Mouse (Mus musculus): ENCODE results near the gene Narf. TPM values are rescaled to one million over a fixed set of nuclear protein-coding genes. Genes with fewer than 3 reads are reported as not detected.

Gene Narf
- polyA plus RNA-seq, 1 experiment from 2014 or later, result 58.0 TPM

- H3K4me3 ChIP-seq (ENCODE audit: control insufficient read depth in 1 of 2, insufficient read depth in 1 of 2, low read depth in 1 of 2, low read length in 2 of 2), result no peak overlapping the region
- H3K36me3 ChIP-seq (ENCODE audit: control insufficient read depth, insufficient read depth, low read length), result no peaks in the 10 kb centered on the region; the same call in 1 of the 2 replicates
- peaks cover 2 to 16% of the 10 kb centered on the region in 2 experiments; a peak in 2 of 4 replicates for H3K4me1 ChIP-seq (ENCODE audit: control insufficient read depth in 2 of 2, insufficient read depth in 2 of 2, low read length in 2 of 2)
- no peaks in the 10 kb centered on the region for H3K9me3 ChIP-seq (ENCODE audit: control insufficient read depth, low read length)
- H3K27ac ChIP-seq (replicated peaks in 1 of 2; ENCODE audit: control insufficient read depth in 1 of 2, insufficient read depth in 1 of 2, low read depth in 2 of 2, low read length in 2 of 2), result no peak overlapping the region
- no peak for ATAC-seq (ENCODE audit: insufficient number of reproducible peaks, insufficient read depth, low FRiP score, low read depth)
- WGBS, result 39% methylated on average over 11 of the region's 11 CpGs
- no peak overlapping the region for H3K9ac ChIP-seq (ENCODE audit: low read length)
- no peak overlapping the region for H3K4me2 ChIP-seq (ENCODE audit: low read length)
- no peaks in the 10 kb centered on the region for H3K27me3 ChIP-seq (ENCODE audit: control insufficient read depth, insufficient read depth, low read length)
Measured at GRCm38 (mm10) chr11:121201436-121202198, 35.4 kb upstream of the Narf start.

GRCm38 (mm10) chr11:121203859-121204160 is 33.2 kb upstream of the Narf start:
- Histone ChIP-seq H3K27ac (replicated peaks in 1 of 2; ENCODE audit: control insufficient read depth in 1 of 2, insufficient read depth in 1 of 2, low read depth in 2 of 2, low read length in 2 of 2) (peak overlapping the region in 1 of 2 experiments; percentile 76; a peak in 2 of 4 replicates), H3K36me3 (ENCODE audit: control insufficient read depth, insufficient read depth, low read length) (peaks cover 11% of the 10 kb centered on the region), H3K4me2 (ENCODE audit: low read length) (peak overlapping the region; percentile 74), H3K9me3 (ENCODE audit: control insufficient read depth, low read length) (no peaks in the 10 kb centered on the region), H3K27me3 (ENCODE audit: control insufficient read depth, insufficient read depth, low read length) (no peaks in the 10 kb centered on the region), H3K9ac (ENCODE audit: low read length) (peak overlapping the region; percentile 81; the same call in 1 of the 2 replicates), H3K4me3 (ENCODE audit: control insufficient read depth in 1 of 2, insufficient read depth in 1 of 2, low read depth in 1 of 2, low read length in 2 of 2) (peak overlapping the region; percentile 57 to 73), H3K4me1 (ENCODE audit: control insufficient read depth in 2 of 2, insufficient read depth in 2 of 2, low read length in 2 of 2) (peaks cover 2 to 16% of the 10 kb centered on the region in 2 experiments; a peak in 2 of 4 replicates)
- ATAC-seq (ENCODE audit: insufficient number of reproducible peaks, insufficient read depth, low FRiP score, low read depth), result no peak
- 0% methylated on average over 5 of the region's 5 CpGs for WGBS

- H3K27me3 ChIP-seq (ENCODE audit: control insufficient read depth, insufficient read depth, low read length), result no peaks in the 10 kb centered on the region
- peaks cover 17% of the 10 kb centered on the region for H3K36me3 ChIP-seq (ENCODE audit: control insufficient read depth, insufficient read depth, low read length)
- under 1% methylated on average over 62 of the region's 70 CpGs for WGBS
- H3K4me2 ChIP-seq (ENCODE audit: low read length), result peak within 1 kb of the TSS; percentile 74
- no peaks in the 10 kb centered on the region for H3K9me3 ChIP-seq (ENCODE audit: control insufficient read depth, low read length)
- H3K27ac ChIP-seq (replicated peaks in 1 of 2; ENCODE audit: control insufficient read depth in 1 of 2, insufficient read depth in 1 of 2, low read depth in 2 of 2, low read length in 2 of 2), result peak within 1 kb of the TSS; percentile 76 to 78
- peak; percentile 98 for ATAC-seq (ENCODE audit: insufficient number of reproducible peaks, insufficient read depth, low FRiP score, low read depth)
- H3K4me3 ChIP-seq (ENCODE audit: control insufficient read depth in 1 of 2, insufficient read depth in 1 of 2, low read depth in 1 of 2, low read length in 2 of 2), result peak within 1 kb of the TSS; percentile 57 to 73
- peaks cover 2 to 16% of the 10 kb centered on the region in 2 experiments; a peak in 2 of 4 replicates for H3K4me1 ChIP-seq (ENCODE audit: control insufficient read depth in 2 of 2, insufficient read depth in 2 of 2, low read length in 2 of 2)
- peak within 1 kb of the TSS; percentile 81 for H3K9ac ChIP-seq (ENCODE audit: low read length)
Measured at GRCm38 (mm10) chr11:121204161-121205006, 32.7 kb upstream of the Narf start, which contains the start of the genes Hexdc and Ogfod3. Hexdc (plus strand) TSS chr11:121204433. Ogfod3 (minus strand) TSS chr11:121204711.

GRCm38 (mm10) chr11:121216831-121217230 is 20.2 kb upstream of the Narf start:
- Histone ChIP-seq H3K27me3 (ENCODE audit: control insufficient read depth, insufficient read depth, low read length) (no peaks in the 10 kb centered on the region), H3K27ac (replicated peaks in 1 of 2; ENCODE audit: control insufficient read depth in 1 of 2, insufficient read depth in 1 of 2, low read depth in 2 of 2, low read length in 2 of 2) (no peak overlapping the region), H3K9ac (ENCODE audit: low read length) (no peak overlapping the region), H3K4me3 (ENCODE audit: control insufficient read depth in 1 of 2, insufficient read depth in 1 of 2, low read depth in 1 of 2, low read length in 2 of 2) (no peak overlapping the region), H3K9me3 (ENCODE audit: control insufficient read depth, low read length) (no peaks in the 10 kb centered on the region), H3K36me3 (ENCODE audit: control insufficient read depth, insufficient read depth, low read length) (peaks cover 69% of the 10 kb centered on the region), H3K4me2 (ENCODE audit: low read length) (no peak overlapping the region), H3K4me1 (ENCODE audit: control insufficient read depth in 2 of 2, insufficient read depth in 2 of 2, low read length in 2 of 2) (peaks cover 3 to 11% of the 10 kb centered on the region in 2 experiments; a peak in 2 of 4 replicates)
- 93% methylated on average over 3 of the region's 3 CpGs for WGBS
- no peak for ATAC-seq (ENCODE audit: insufficient number of reproducible peaks, insufficient read depth, low FRiP score, low read depth)

GRCm38 (mm10) chr11:121219776-121220175 is 17.3 kb upstream of the Narf start:
- Histone ChIP-seq H3K4me3 (ENCODE audit: control insufficient read depth in 1 of 2, insufficient read depth in 1 of 2, low read depth in 1 of 2, low read length in 2 of 2) (no peak overlapping the region), H3K36me3 (ENCODE audit: control insufficient read depth, insufficient read depth, low read length) (peaks cover 84% of the 10 kb centered on the region), H3K27me3 (ENCODE audit: control insufficient read depth, insufficient read depth, low read length) (no peaks in the 10 kb centered on the region), H3K4me1 (ENCODE audit: control insufficient read depth in 2 of 2, insufficient read depth in 2 of 2, low read length in 2 of 2) (peaks cover 3 to 12% of the 10 kb centered on the region in 2 experiments; a peak in 2 of 4 replicates), H3K4me2 (ENCODE audit: low read length) (no peak overlapping the region), H3K27ac (replicated peaks in 1 of 2; ENCODE audit: control insufficient read depth in 1 of 2, insufficient read depth in 1 of 2, low read depth in 2 of 2, low read length in 2 of 2) (no peak overlapping the region), H3K9ac (ENCODE audit: low read length) (no peak overlapping the region), H3K9me3 (ENCODE audit: control insufficient read depth, low read length) (no peaks in the 10 kb centered on the region)
- no peak for ATAC-seq (ENCODE audit: insufficient number of reproducible peaks, insufficient read depth, low FRiP score, low read depth)
- WGBS, result 80% methylated on average over 11 of the region's 11 CpGs

- no peak for ATAC-seq (ENCODE audit: insufficient number of reproducible peaks, insufficient read depth, low FRiP score, low read depth)
- Histone ChIP-seq H3K27me3 (ENCODE audit: control insufficient read depth, insufficient read depth, low read length) (no peaks in the 10 kb centered on the region), H3K4me3 (ENCODE audit: control insufficient read depth in 1 of 2, insufficient read depth in 1 of 2, low read depth in 1 of 2, low read length in 2 of 2) (no peak overlapping the region), H3K9ac (ENCODE audit: low read length) (no peak overlapping the region), H3K36me3 (ENCODE audit: control insufficient read depth, insufficient read depth, low read length) (peaks cover 91% of the 10 kb centered on the region), H3K27ac (replicated peaks in 1 of 2; ENCODE audit: control insufficient read depth in 1 of 2, insufficient read depth in 1 of 2, low read depth in 2 of 2, low read length in 2 of 2) (no peak overlapping the region), H3K9me3 (ENCODE audit: control insufficient read depth, low read length) (no peaks in the 10 kb centered on the region), H3K4me1 (ENCODE audit: control insufficient read depth in 2 of 2, insufficient read depth in 2 of 2, low read length in 2 of 2) (peaks cover 3 to 12% of the 10 kb centered on the region in 2 experiments; a peak in 2 of 4 replicates), H3K4me2 (ENCODE audit: low read length) (no peak overlapping the region)
- 86% methylated on average over 5 of the region's 5 CpGs for WGBS
Measured at GRCm38 (mm10) chr11:121220771-121221170, 16.3 kb upstream of the Narf start.

- Histone ChIP-seq H3K9ac (ENCODE audit: low read length) (no peak overlapping the region), H3K27me3 (ENCODE audit: control insufficient read depth, insufficient read depth, low read length) (no peaks in the 10 kb centered on the region), H3K9me3 (ENCODE audit: control insufficient read depth, low read length) (no peaks in the 10 kb centered on the region), H3K4me3 (ENCODE audit: control insufficient read depth in 1 of 2, insufficient read depth in 1 of 2, low read depth in 1 of 2, low read length in 2 of 2) (no peak overlapping the region), H3K4me1 (ENCODE audit: control insufficient read depth in 2 of 2, insufficient read depth in 2 of 2, low read length in 2 of 2) (peaks cover 3 to 12% of the 10 kb centered on the region in 2 experiments; a peak in 2 of 4 replicates), H3K4me2 (ENCODE audit: low read length) (no peak overlapping the region), H3K27ac (replicated peaks in 1 of 2; ENCODE audit: control insufficient read depth in 1 of 2, insufficient read depth in 1 of 2, low read depth in 2 of 2, low read length in 2 of 2) (0 out of 4 replicates have a peak overlapping the region, but pooled peaks of 1 of the 2 experiments have one; percentile 19), H3K36me3 (ENCODE audit: control insufficient read depth, insufficient read depth, low read length) (peaks cover 95% of the 10 kb centered on the region)
- no peak for ATAC-seq (ENCODE audit: insufficient number of reproducible peaks, insufficient read depth, low FRiP score, low read depth)
- 66% methylated on average over 6 of the region's 6 CpGs for WGBS
Measured at GRCm38 (mm10) chr11:121221321-121222010, 15.6 kb upstream of the Narf start.

All from heart, embryonic 14.5 days (tissue).